Mouse (Mus musculus) erythroblast, embryonic 14.5 days (primary cell): ENCODE results near the gene Il12a. TPM values are rescaled to one million over a fixed set of nuclear protein-coding genes. Genes with fewer than 3 reads are reported as not detected.

Experiments
- H3K27me3 ChIP-seq: 2 replicates; pipeline ENCODE4 v1.6.1; 2012; ENCODE audit warnings: inconsistent platforms; ENCODE audit not compliant: control insufficient read depth
- H3K36me3 ChIP-seq: 2 replicates; pipeline ENCODE4 v1.6.1; 2012; ENCODE audit warnings: mild to moderate bottlenecking, inconsistent platforms; ENCODE audit not compliant: control insufficient read depth
- H3K4me1 ChIP-seq: 2 replicates; pipeline ENCODE4 v1.6.1; 2012; ENCODE audit warnings: inconsistent platforms; ENCODE audit not compliant: control insufficient read depth
- H3K4me3 ChIP-seq: replicated peaks from 2 replicates; pipeline ENCODE3; 2012; ENCODE audit warnings: moderate library complexity, mild to moderate bottlenecking, inconsistent platforms
- H3K9me3 ChIP-seq: 2 replicates; pipeline ENCODE4 v1.6.1; 2012; ENCODE audit warnings: low read length, inconsistent platforms, mixed read lengths; ENCODE audit not compliant: control insufficient read depth
- GATA1 ChIP-seq: IDR thresholded peaks from 2 replicates; pipeline ENCODE4 v1.6.1; 2012; ENCODE audit warnings: low read length, inconsistent platforms, mixed read lengths
- TAL1 ChIP-seq: IDR thresholded peaks from 3 replicates; pipeline ENCODE4 v1.6.1; 2012; ENCODE audit warnings: low read length, inconsistent platforms, mixed read lengths
- polyA plus RNA-seq: library from polyadenylated mRNA; stranded (reverse); fragments of >175 nt; gene quantifications from 2 replicates; pipeline ENCODE4 v1.2.3, GENCODE M21; 2012

Il12a gene
- polyA plus RNA-seq, 1 experiment: not detected

- Histone ChIP-seq H3K27me3 (peaks cover 32% of the 10 kb centered on the region), H3K4me1 (no peaks in the 10 kb centered on the region)
Observed at GRCm38 (mm10) chr3:68693441-68694048, 3.1 kb downstream of the Il12a start.

GRCm38 (mm10) chr3:68695321-68695720, 4.9 kb downstream of the Il12a start:
- Histone ChIP-seq H3K4me1 (no peaks in the 10 kb centered on the region), H3K36me3 (no peaks in the 10 kb centered on the region), H3K4me3 (no peak overlapping the region), H3K9me3 (no peaks in the 10 kb centered on the region), H3K27me3 (peaks cover 32% of the 10 kb centered on the region)
- TF ChIP-seq TAL1 (no peak), GATA1 (no peak)

More at GRCm38 (mm10) chr3:68693441-68694048, 3.1 kb downstream of the Il12a start:
- H3K4me3 ChIP-seq: no peak overlapping the region
- H3K36me3 ChIP-seq: no peaks in the 10 kb centered on the region
- TF ChIP-seq TAL1 (no peak), GATA1 (no peak)
- no peaks in the 10 kb centered on the region for H3K9me3 ChIP-seq

GRCm38 (mm10) chr3:68696495-68697200, 6.2 kb downstream of the Il12a start:
- H3K36me3 ChIP-seq: no peaks in the 10 kb centered on the region
- no peaks in the 10 kb centered on the region for H3K9me3 ChIP-seq
- peaks cover 20% of the 10 kb centered on the region for H3K27me3 ChIP-seq
- no peaks in the 10 kb centered on the region for H3K4me1 ChIP-seq
- TF ChIP-seq TAL1 (no peak), GATA1 (no peak)
- no peak overlapping the region for H3K4me3 ChIP-seq

- H3K27me3 ChIP-seq: 0 out of 2 replicates have a peak, but pooled peaks cover 2% of the 10 kb centered on the region
- no peaks in the 10 kb centered on the region for H3K4me1 ChIP-seq
- TF ChIP-seq GATA1 (no peak), TAL1 (no peak)
- H3K9me3 ChIP-seq: no peaks in the 10 kb centered on the region
- no peak overlapping the region for H3K4me3 ChIP-seq
- H3K36me3 ChIP-seq: no peaks in the 10 kb centered on the region
Observed at GRCm38 (mm10) chr3:68698601-68699000, 8.2 kb downstream of the Il12a start.

- no peaks in the 10 kb centered on the region for H3K4me1 ChIP-seq
- H3K4me3 ChIP-seq: no peak overlapping the region
- H3K36me3 ChIP-seq: no peaks in the 10 kb centered on the region
- no peak for TF ChIP-seq TAL1
- no peak for TF ChIP-seq GATA1
- H3K9me3 ChIP-seq: no peaks in the 10 kb centered on the region
- no peaks in the 10 kb centered on the region for H3K27me3 ChIP-seq
Observed at GRCm38 (mm10) chr3:68700091-68700490, 9.6 kb downstream of the Il12a start.

- Histone ChIP-seq H3K4me1 (no peaks in the 10 kb centered on the region), H3K4me3 (no peak overlapping the region), H3K36me3 (no peaks in the 10 kb centered on the region), H3K9me3 (no peaks in the 10 kb centered on the region), H3K27me3 (no peaks in the 10 kb centered on the region)
- no peak for TF ChIP-seq TAL1
- no peak for TF ChIP-seq GATA1
Observed at GRCm38 (mm10) chr3:68706307-68706706, 15.9 kb downstream of the Il12a start.

GRCm38 (mm10) chr3:68708230-68708629, 17.8 kb downstream of the Il12a start:
- no peaks in the 10 kb centered on the region for H3K27me3 ChIP-seq
- H3K4me1 ChIP-seq: peaks cover 3% of the 10 kb centered on the region
- no peaks in the 10 kb centered on the region for H3K36me3 ChIP-seq
- no peaks in the 10 kb centered on the region for H3K9me3 ChIP-seq
- no peak overlapping the region for H3K4me3 ChIP-seq
- TF ChIP-seq GATA1: no peak
- TF ChIP-seq TAL1: no peak

GRCm38 (mm10) chr3:68709198-68709797, 18.9 kb downstream of the Il12a start:
- TF ChIP-seq GATA1: no peak
- no peak for TF ChIP-seq TAL1
- H3K27me3 ChIP-seq: no peaks in the 10 kb centered on the region

GRCm38 (mm10) chr3:68710436-68710835, 20.0 kb downstream of the Il12a start:
- H3K9me3 ChIP-seq: no peaks in the 10 kb centered on the region
- TF ChIP-seq GATA1 (no peak), TAL1 (no peak)
- H3K4me1 ChIP-seq: peaks cover 4% of the 10 kb centered on the region
- no peak overlapping the region for H3K4me3 ChIP-seq
- no peaks in the 10 kb centered on the region for H3K27me3 ChIP-seq
- no peaks in the 10 kb centered on the region for H3K36me3 ChIP-seq

More at GRCm38 (mm10) chr3:68709198-68709797, 18.9 kb downstream of the Il12a start:
- Histone ChIP-seq H3K36me3 (no peaks in the 10 kb centered on the region), H3K9me3 (no peaks in the 10 kb centered on the region), H3K4me3 (no peak overlapping the region), H3K4me1 (peaks cover 4% of the 10 kb centered on the region)
